ENCODE assay signal across 8 mouse cellular contexts in genomic region chr9:116270417-116270828, GRCm38 (mm10).
A peak's percentile ranks its signal among the peaks of the same experiment; 100 is the strongest.
DNase-seq lines count a peak whose midpoint lies in the region; ATAC-seq lines count a peak whose summit lies in the region.
"Had no signal": no experiment of that assay in that cellular context is flagged by ENCODE, and none has a peak within 500 bp of the region (broad histone marks: within the 10 kb centered on the region; RNA-seq: fewer than 3 reads in every experiment).

No protein-coding gene starts in this region.

- H3K27ac ChIP-seq in embryonic facial prominence, embryonic 11.5 days (replicated peaks; ENCODE audit: low read depth, low read length): no peak overlapping the region
- no peak overlapping the region for H3K27ac ChIP-seq in intestine, embryonic 16.5 days (ENCODE audit: low read length)

- WGBS in embryonic facial prominence, embryonic 11.5 days: 76% methylated on average over 6 of the region's 6 CpGs
- 66% methylated on average over 6 of the region's 6 CpGs for WGBS in intestine, embryonic 16.5 days

- intact Hi-C loops in heart, postnatal 14 days (cut with DNase I): no loop called here

- DNase-seq in embryonic facial prominence, embryonic 11.5 days (ENCODE audit: low spot score): peak; percentile 3
- peak; percentile 46 to 64 for DNase-seq in kidney, postnatal 4 days
- DNase-seq in naive thymus-derived CD4-positive, alpha-beta T cell, adult 2 months (ENCODE audit: low read depth): peak; percentile 54
- no peak for DNase-seq in cerebellum, adult 9-11 months
- no peak for DNase-seq in heart, postnatal 14 days
- DNase-seq: midbrain, embryonic 14.5 days had no signal

- no peaks in the 10 kb centered on the region for H3K4me1 ChIP-seq in embryonic facial prominence, embryonic 11.5 days (ENCODE audit: control insufficient read depth, insufficient read depth, low read length)
- H3K4me1 ChIP-seq in intestine, embryonic 16.5 days (ENCODE audit: control insufficient read depth, insufficient read depth, low read length): no peaks in the 10 kb centered on the region

- H3K4me3 ChIP-seq in embryonic facial prominence, embryonic 11.5 days (ENCODE audit: low read depth, low read length): no peak overlapping the region
- H3K4me3 ChIP-seq in intestine, embryonic 16.5 days (ENCODE audit: low read length): no peak overlapping the region

- ATAC-seq in common myeloid progenitor, adult 5-6 weeks (replicated peaks; ENCODE audit: low read depth, poor library complexity, severe bottlenecking): peak; percentile 85
- ATAC-seq in embryonic facial prominence, embryonic 11.5 days (replicated peaks; ENCODE audit: insufficient number of reproducible peaks, low FRiP score, low TSS enrichment, low read depth): no peak
- no peak for ATAC-seq in intestine, embryonic 16.5 days

- H3K9ac ChIP-seq in embryonic facial prominence, embryonic 11.5 days (replicated peaks; ENCODE audit: low read length): no peak overlapping the region
- H3K9ac ChIP-seq in intestine, embryonic 16.5 days (ENCODE audit: low read depth, low read length): no peak overlapping the region

- H3K9me3 ChIP-seq in embryonic facial prominence, embryonic 11.5 days (replicated peaks; ENCODE audit: control insufficient read depth, low read length): no peaks in the 10 kb centered on the region
- no peaks in the 10 kb centered on the region for H3K9me3 ChIP-seq in intestine, embryonic 16.5 days (ENCODE audit: control insufficient read depth, low read length)

- no peaks in the 10 kb centered on the region for H3K27me3 ChIP-seq in embryonic facial prominence, embryonic 11.5 days (ENCODE audit: control insufficient read depth, insufficient read depth, low read length)
- H3K27me3 ChIP-seq in intestine, embryonic 16.5 days (replicated peaks; ENCODE audit: control insufficient read depth, insufficient read depth, low read length): no peaks in the 10 kb centered on the region

- no peaks in the 10 kb centered on the region for H3K36me3 ChIP-seq in embryonic facial prominence, embryonic 11.5 days (replicated peaks; ENCODE audit: control insufficient read depth, insufficient read depth, low read depth, low read length)
- no peaks in the 10 kb centered on the region for H3K36me3 ChIP-seq in intestine, embryonic 16.5 days (ENCODE audit: control insufficient read depth, insufficient read depth, low read length)

- H3K4me2 ChIP-seq in embryonic facial prominence, embryonic 11.5 days (ENCODE audit: low read depth, low read length): no peak overlapping the region
- H3K4me2 ChIP-seq in intestine, embryonic 16.5 days (ENCODE audit: low read depth, low read length): no peak overlapping the region

Comparison
In these comparisons a context has a peak if more than half of its experiments do, and no peak if none do; other contexts are left out.
1. DNase-seq: peak in embryonic facial prominence, embryonic 11.5 days (single experiment), kidney, postnatal 4 days (2 of 2) and naive thymus-derived CD4-positive, alpha-beta T cell, adult 2 months (single experiment); none in cerebellum, adult 9-11 months (single experiment) and heart, postnatal 14 days (0 of 2).